Mouse (Mus musculus) spleen, adult 10 weeks (tissue): ENCODE measurements around the gene Selenoi. TPM values are rescaled to one million over a fixed set of nuclear protein-coding genes. Genes with fewer than 3 reads are reported as not detected.

Experiments used
- polyA plus RNA-seq: library from polyadenylated mRNA; stranded (reverse); fragments of 350-450 nt; fragmentation: Illumina TruSeq; extraction: RNeasy Lipid Tissue Mini Kit (QIAGEN cat#74804); gene quantifications from one replicate; pipeline ENCODE4 v1.2.3, GENCODE M21; 2015; ENCODE audit warnings: low replicate concordance; ENCODE audit not compliant: insufficient read depth

Selenoi gene
- 19.7 TPM for polyA plus RNA-seq

GRCm38 (mm10) chr5:30232271-30232971 is at the start of gene Selenoi:
Gene Selenoi (plus strand): TSS chr5:30232581.

GRCm38 (mm10) chr5:30205493-30205892 is 26.9 kb upstream of the Selenoi start, which contains the start of gene Adgrf3:
Gene Adgrf3 (minus strand): TSS chr5:30205722.

GRCm38 (mm10) chr5:30281291-30281732 is 48.9 kb downstream of the Selenoi start, which contains the start of gene Drc1:
Gene Drc1 (plus strand): TSS chr5:30281388.

Other genes with a start within 250 kb of the Selenoi start
- 1.1 TPM for gene Il6, start 219.5 kb upstream of the Selenoi start, polyA plus RNA-seq
- gene Tyms, start 159.0 kb upstream of the Selenoi start, polyA plus RNA-seq, result 28.2 TPM
- not detected for gene Garem2, start 127.4 kb upstream of the Selenoi start, polyA plus RNA-seq
- not detected for gene 3110082J24Rik, start 126.5 kb upstream of the Selenoi start, polyA plus RNA-seq
- 119 TPM for gene Hadha, start 77.4 kb upstream of the Selenoi start, polyA plus RNA-seq
- gene Hadhb, start 77.3 kb upstream of the Selenoi start, polyA plus RNA-seq, result 115 TPM
- 0.39 TPM for gene Adgrf3, start 26.9 kb upstream of the Selenoi start, polyA plus RNA-seq
- gene Drc1, start 48.8 kb downstream of the Selenoi start, polyA plus RNA-seq, result 4.0 TPM
- gene Otof, start 229.4 kb downstream of the Selenoi start, polyA plus RNA-seq, result not detected
- gene 1700001C02Rik, start 233.5 kb downstream of the Selenoi start, polyA plus RNA-seq, result not detected